Mouse (Mus musculus) E14TG2a.4 (cell line): ENCODE data around the gene Slc35b1.

Experiments
- CTCF ChIP-seq: conservative IDR thresholded peaks from 2 replicates; pipeline ENCODE4 v1.5.1; 2014; ENCODE audit warnings: low read length
- NANOG ChIP-seq: IDR thresholded peaks from 2 replicates; pipeline ENCODE4 v1.6.1; 2014; ENCODE audit warnings: borderline replicate concordance, low read length, mixed read lengths

- TF ChIP-seq CTCF: no peak
- no peak for TF ChIP-seq NANOG
Observed at GRCm38 (mm10) chr11:95403382-95404340, 19.2 kb downstream of the Slc35b1 start.
